Mouse (Mus musculus) lung, postnatal 0 days (tissue): ENCODE results near the gene Alk.

Source experiments
- CTCF ChIP-seq: IDR thresholded peaks from 2 replicates; pipeline ENCODE4 v1.5.1; 2016; ENCODE audit warnings: antibody characterized with exemption, mild to moderate bottlenecking
- EP300 ChIP-seq: IDR thresholded peaks from 2 replicates; pipeline ENCODE4 v1.6.1; 2016; ENCODE audit warnings: antibody characterized with exemption, mild to moderate bottlenecking, control low read depth

- TF ChIP-seq CTCF (peak; percentile 70), EP300 (no peak)
Measured at GRCm38 (mm10) chr17:71872976-71873375, 731.5 kb downstream of the Alk start.
